Mouse (Mus musculus): ENCODE measurements around the gene Trp53bp1.

DNA sequence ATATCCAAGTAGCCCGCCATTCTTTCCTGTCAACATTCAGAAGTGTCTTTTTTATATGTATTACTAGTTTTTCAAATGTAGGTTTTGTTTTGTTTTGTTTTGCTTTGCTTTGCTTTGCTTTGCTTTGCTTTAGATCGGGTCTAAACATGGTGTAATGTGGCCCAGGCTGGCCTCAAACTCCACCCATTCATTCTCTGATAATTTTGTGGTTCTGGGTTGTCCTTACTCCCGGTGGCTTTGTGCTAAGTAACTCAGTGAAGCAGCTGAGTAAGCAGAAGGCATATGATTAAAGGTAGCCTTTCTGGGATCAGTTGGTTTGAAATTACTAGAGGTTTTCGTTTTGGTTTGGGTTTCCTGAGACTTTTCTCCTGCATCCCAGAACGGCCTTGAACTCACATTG lies 121.5 kb downstream of the Trp53bp1 start:
- TF ChIP-seq MYOD1 (IDR thresholded peaks at IDR 0.05; ENCODE audit: control insufficient read depth, insufficient read length, low read depth) (no peak), USF1 (IDR thresholded peaks at IDR 0.05; ENCODE audit: low read depth) (no peak)

Data from C2C12 (cell line).